Mouse (Mus musculus) Patski (cell line): Measurements from ENCODE around the gene Gm10309. TPM values are rescaled to one million over a fixed set of nuclear protein-coding genes. Genes with fewer than 3 reads are reported as not detected.
A peak's percentile ranks its signal among the peaks of the same experiment; 100 is the strongest.
"Not testable (repeated sequence)": the region's sequence is repeated elsewhere in the genome, so short reads cannot be mapped to it uniquely, and the experiment has no call there.

Source experiments
- ATAC-seq: fragments of 100-300 bp; one replicate; pipeline ENCODE4 v1.8.0; 2021
- CTCF ChIA-PET: fragments of 350-600 bp; sonication (Branson Sonifier 250); formaldehyde crosslinking; loops from one replicate; lab custom pipeline; 2022; ENCODE audit warnings: inconsistent platforms; lab: Charles Lee
- POLR2A ChIA-PET: fragments of 350-600 bp; sonication (Branson Sonifier 250); formaldehyde crosslinking; loops from one replicate; lab custom pipeline; 2022; ENCODE audit warnings: antibody characterized with exemption, inconsistent platforms; lab: Charles Lee
- DNase-seq: peaks from one replicate; pipeline ENCODE4 v3.0.0-alpha.2; 2011; ENCODE audit warnings: low read depth, low spot score
- H3K27me3 ChIP-seq: fragments of 371-371 bp; one replicate; pipeline ENCODE4 v1.5.1; 2021
- CTCF ChIP-seq: fragments of 100-300 bp; IDR thresholded peaks from one replicate; pipeline ENCODE4 v1.5.1; 2021
- in situ Hi-C: fragments of 300-500 bp; cut with MboI; formaldehyde crosslinking; loops from 3 replicates; pipeline ENCODE4 v1.11.1; 2018; ENCODE audit warnings: low pct_unique_long_range_greater_than_20kb, mixed read lengths
- polyA plus RNA-seq: library from polyadenylated mRNA; unstranded; gene quantifications from one replicate; pipeline ENCODE4 v1.2.3, GENCODE M21; 2021

The Gm10309 gene
- polyA plus RNA-seq, 1 experiment from 2014 or later = not detected

- in situ Hi-C loops = loop anchor here (5.0 to 25.0 kb wide), 3 partner anchors 412 to 1092 kb away; partner anchors contain the start of gene Mcfd2
- no peak for DNase-seq
Measured at GRCm38 (mm10) chr17:86494895-86495294, 10.1 kb downstream of the Gm10309 start.

GRCm38 (mm10) chr17:86494494-86494893, 10.5 kb downstream of the Gm10309 start:
- ATAC-seq (no peak), DNase-seq (no peak)
- TF ChIP-seq CTCF = no peak
- ChIA-PET POLR2A (no interaction called here), CTCF (no interaction called here)
- no peaks in the 10 kb centered on the region for H3K27me3 ChIP-seq
- in situ Hi-C loops = loop anchor here (5.0 to 25.0 kb wide), 3 partner anchors 413 to 1093 kb away; partner anchors contain the start of gene Mcfd2

More at GRCm38 (mm10) chr17:86494895-86495294, 10.1 kb downstream of the Gm10309 start:
- ChIA-PET POLR2A (no interaction called here), CTCF (no interaction called here)
- H3K27me3 ChIP-seq = no peaks in the 10 kb centered on the region
- no peak for ATAC-seq
- TF ChIP-seq CTCF = no peak

GRCm38 (mm10) chr17:86493891-86494420, 11.1 kb downstream of the Gm10309 start:
- H3K27me3 ChIP-seq = no peaks in the 10 kb centered on the region
- ChIA-PET CTCF (no interaction called here), POLR2A (interaction anchor here (0.6 kb wide), 1 partner anchor 408 kb away, joined by 3 read pairs; no protein-coding TSS in a partner anchor)
- ATAC-seq (no peak), DNase-seq (no peak)
- TF ChIP-seq CTCF = no peak
- in situ Hi-C loops = loop anchor here (5.0 to 25.0 kb wide), 3 partner anchors 413 to 1093 kb away; partner anchors contain the start of gene Mcfd2

- ChIA-PET CTCF (interaction anchor here (2.6 kb wide), 1 partner anchor 414 kb away, joined by 7 read pairs; no protein-coding TSS in a partner anchor), POLR2A (no interaction called here)
- in situ Hi-C loops = loop anchor here (5.0 to 25.0 kb wide), 3 partner anchors 415 to 1095 kb away; partner anchors contain the start of gene Mcfd2
- TF ChIP-seq CTCF = no peak
- no peaks in the 10 kb centered on the region for H3K27me3 ChIP-seq
- DNase-seq (peak; percentile 69), ATAC-seq (peak; percentile 93)
Measured at GRCm38 (mm10) chr17:86492376-86492775, 12.7 kb downstream of the Gm10309 start.

- ATAC-seq (no peak), DNase-seq (no peak)
- POLR2A ChIA-PET = no interaction called here
- in situ Hi-C loops = loop anchor here (5.0 to 25.0 kb wide), 3 partner anchors 417 to 1097 kb away; partner anchors contain the start of gene Mcfd2
- TF ChIP-seq CTCF = no peak
- no peaks in the 10 kb centered on the region for H3K27me3 ChIP-seq
- CTCF ChIA-PET = interaction anchor here (1.0 to 2.6 kb wide), 3 partner anchors 10 to 419 kb away, joined by 3 to 7 read pairs (median 3); no protein-coding TSS in a partner anchor
Measured at GRCm38 (mm10) chr17:86489827-86490226, 15.2 kb downstream of the Gm10309 start.

GRCm38 (mm10) chr17:86487450-86487849, 17.6 kb downstream of the Gm10309 start:
- ChIA-PET POLR2A (no interaction called here), CTCF (interaction anchor here (0.7 to 1.3 kb wide), 2 partner anchors 11 to 418 kb away, joined by 3 to 5 read pairs; no protein-coding TSS in a partner anchor)
- in situ Hi-C loops = loop anchor here (25.0 kb wide), 2 partner anchors 775 to 1100 kb away; partner anchors contain the start of gene Mcfd2
- DNase-seq (no peak), ATAC-seq (no peak)
- no peaks in the 10 kb centered on the region for H3K27me3 ChIP-seq
- TF ChIP-seq CTCF = no peak

- DNase-seq (no peak), ATAC-seq (no peak)
- POLR2A ChIA-PET = no interaction called here
- in situ Hi-C loops = loop anchor here (25.0 kb wide), 2 partner anchors 776 to 1101 kb away; partner anchors contain the start of gene Mcfd2
- TF ChIP-seq CTCF = no peak
- H3K27me3 ChIP-seq = no peaks in the 10 kb centered on the region
- CTCF ChIA-PET = interaction anchor here (1.2 to 2.1 kb wide), 3 partner anchors 345 to 422 kb away, joined by 3 to 17 read pairs (median 5); no protein-coding TSS in a partner anchor
Measured at GRCm38 (mm10) chr17:86486657-86487056, 18.4 kb downstream of the Gm10309 start.

- peak; percentile 69 for ATAC-seq
- in situ Hi-C loops = loop anchor here (5.0 to 25.0 kb wide), 3 partner anchors 328 to 1103 kb away; partner anchors contain the start of gene Mcfd2
- POLR2A ChIA-PET = no interaction called here
Measured at GRCm38 (mm10) chr17:86484087-86484737, 20.8 kb downstream of the Gm10309 start.

GRCm38 (mm10) chr17:86482675-86483074, 22.4 kb downstream of the Gm10309 start:
- H3K27me3 ChIP-seq = no peaks in the 10 kb centered on the region
- TF ChIP-seq CTCF = no peak
- ATAC-seq (no peak), DNase-seq (no peak)
- ChIA-PET CTCF (no interaction called here), POLR2A (no interaction called here)
- in situ Hi-C loops = loop anchor here (5.0 to 25.0 kb wide), 3 partner anchors 330 to 1105 kb away; partner anchors contain the start of gene Mcfd2

More at GRCm38 (mm10) chr17:86484087-86484737, 20.8 kb downstream of the Gm10309 start:
- TF ChIP-seq CTCF = peak; percentile 86
- H3K27me3 ChIP-seq = no peaks in the 10 kb centered on the region
- DNase-seq = no peak
- CTCF ChIA-PET = interaction anchor here (0.7 to 2.1 kb wide), 4 partner anchors 13 to 422 kb away, joined by 3 to 17 read pairs (median 5); no protein-coding TSS in a partner anchor

- POLR2A ChIA-PET = interaction anchor here (0.6 kb wide), 1 partner anchor 488 kb away, joined by 3 read pairs; no protein-coding TSS in a partner anchor
- in situ Hi-C loops = loop anchor here (25.0 kb wide), 2 partner anchors 783 to 1108 kb away; partner anchors contain the start of gene Mcfd2
- H3K27me3 ChIP-seq = no peaks in the 10 kb centered on the region
- ATAC-seq (no peak), DNase-seq (no peak)
- CTCF ChIA-PET = interaction anchor here (0.7 kb wide), 1 partner anchor 17 kb away, joined by 3 read pairs; no protein-coding TSS in a partner anchor
- no peak for TF ChIP-seq CTCF
Measured at GRCm38 (mm10) chr17:86479406-86479805, 25.6 kb downstream of the Gm10309 start.

- in situ Hi-C loops = loop anchor here (25.0 kb wide), 2 partner anchors 785 to 1110 kb away; partner anchors contain the start of gene Mcfd2
- H3K27me3 ChIP-seq, POLR2A ChIA-PET, DNase-seq, ATAC-seq: not testable (repeated sequence)
- CTCF ChIA-PET = interaction anchor here (0.7 kb wide), 1 partner anchor 54 kb away, joined by 3 read pairs; no protein-coding TSS in a partner anchor
Measured at GRCm38 (mm10) chr17:86477401-86477800, 27.6 kb downstream of the Gm10309 start.
